Mouse (Mus musculus) left cerebral cortex, postnatal 36 days (tissue): ENCODE data around the gene Tbc1d32. TPM values are rescaled to one million over a fixed set of nuclear protein-coding genes. Genes with fewer than 3 reads are reported as not detected.
"Not testable (repeated sequence)": the region's sequence is repeated elsewhere in the genome, so short reads cannot be mapped to it uniquely, and the experiment has no call there.

Experiments used
- DNase-seq, 2 experiments: peaks; one replicate each; pipeline ENCODE4 v3.0.0; 2021 to 2022; ENCODE audit warnings: low spot score in 2 of 2, mixed read lengths in 1 of 2
- intact Hi-C: fragments of 180-260 bp; cut with DNase I; formaldehyde crosslinking; loops from one replicate; pipeline ENCODE4 v1.15.1; 2025
- total RNA-seq, 2 experiments: library from RNA; stranded (reverse); gene quantifications; 2 replicates each; pipeline ENCODE4 v1.2.3; 2021

Gene Tbc1d32
- total RNA-seq, result 1 to 10 TPM; 7.3 to 9.6 TPM

DNA sequence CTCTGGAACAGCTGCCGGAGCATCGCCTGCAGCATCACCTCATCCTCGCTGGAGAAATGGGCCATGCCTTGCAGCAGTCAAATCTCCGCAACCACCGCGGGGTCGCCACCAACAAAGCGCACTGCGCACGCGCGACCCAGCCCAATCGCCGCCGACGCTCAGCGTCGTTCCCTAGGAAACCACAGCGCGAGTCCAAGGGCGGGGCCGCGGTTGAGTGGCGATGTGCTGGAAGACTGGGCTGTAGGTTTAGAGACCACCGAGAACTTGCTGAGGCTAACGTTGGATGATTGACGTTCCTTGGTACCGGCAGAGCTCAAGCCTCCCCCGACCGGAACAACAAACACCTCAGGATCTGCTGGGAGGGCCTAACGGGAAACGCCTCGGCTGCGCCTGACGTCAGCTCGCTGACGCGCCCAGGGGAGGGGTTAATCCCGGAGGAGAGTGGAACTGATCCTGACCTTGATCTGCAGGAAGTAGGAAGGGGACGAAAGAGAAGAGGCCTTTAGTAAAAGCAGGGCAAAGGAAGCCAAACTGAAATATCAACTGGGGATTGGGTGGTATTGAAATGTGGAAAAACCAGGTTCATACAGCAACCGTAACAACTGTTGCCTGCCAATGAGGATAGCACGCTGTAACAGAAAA is at the start of gene Tbc1d32:
Gene Tbc1d32, minus strand, starts transcription at position 122 of the 642 bp plus-strand sequence.
- intact Hi-C loops, result loop anchor here (5.0 kb wide), 1 partner anchor 111 kb away; no protein-coding TSS in a partner anchor

DNA sequence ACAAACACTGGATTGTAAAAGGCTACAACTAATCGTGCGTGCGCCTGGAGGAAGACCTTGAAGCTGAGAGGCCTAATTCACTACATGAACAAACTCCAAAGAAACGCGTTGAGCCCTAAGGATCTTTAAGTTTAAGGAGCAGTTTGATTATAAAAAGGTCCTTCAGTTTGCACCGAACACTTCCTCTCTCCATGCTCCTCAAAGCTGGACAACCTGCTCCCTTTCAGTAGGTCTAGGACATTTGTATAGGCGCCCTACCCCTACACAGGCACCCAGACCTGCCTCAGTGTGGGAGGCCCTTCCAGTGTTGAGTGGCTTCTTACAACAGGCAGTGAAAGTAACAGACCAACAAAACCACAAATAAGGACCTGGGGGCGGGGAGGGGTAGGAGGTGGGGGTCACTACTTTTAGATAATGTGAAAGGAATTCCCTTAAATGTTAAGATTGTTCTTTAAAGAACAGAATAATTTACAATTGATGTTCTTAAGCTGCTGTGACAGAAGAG is 666 bp downstream of the Tbc1d32 start:
- DNase-seq, result no peak
- intact Hi-C loops, result loop anchor here (5.0 kb wide), 1 partner anchor 111 kb away; no protein-coding TSS in a partner anchor

More for the DNA sequence above, at the start of gene Tbc1d32:
- DNase-seq, result peak; percentile 92 to 94

DNA sequence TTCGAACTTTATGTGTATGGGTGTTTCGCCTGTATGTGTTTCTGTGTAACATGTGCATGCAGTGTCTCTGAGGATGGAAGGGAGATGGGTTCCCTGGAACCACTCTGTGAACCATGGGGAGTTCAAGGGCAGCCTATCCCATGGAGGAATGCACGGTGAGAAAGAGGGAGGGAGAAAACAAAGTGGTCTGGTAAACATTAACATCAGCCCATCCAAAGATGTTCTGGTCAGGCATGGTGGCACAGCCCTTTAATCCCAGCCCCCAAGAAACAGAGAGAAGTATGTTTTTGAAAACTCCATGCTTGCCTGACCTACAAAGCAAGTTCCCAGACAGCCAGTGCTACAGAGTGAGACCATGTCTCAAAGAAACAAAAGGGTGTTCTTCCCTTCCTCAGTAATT is 12.7 kb downstream of the Tbc1d32 start:
- no peak for DNase-seq
- intact Hi-C loops, result no loop called here

DNA sequence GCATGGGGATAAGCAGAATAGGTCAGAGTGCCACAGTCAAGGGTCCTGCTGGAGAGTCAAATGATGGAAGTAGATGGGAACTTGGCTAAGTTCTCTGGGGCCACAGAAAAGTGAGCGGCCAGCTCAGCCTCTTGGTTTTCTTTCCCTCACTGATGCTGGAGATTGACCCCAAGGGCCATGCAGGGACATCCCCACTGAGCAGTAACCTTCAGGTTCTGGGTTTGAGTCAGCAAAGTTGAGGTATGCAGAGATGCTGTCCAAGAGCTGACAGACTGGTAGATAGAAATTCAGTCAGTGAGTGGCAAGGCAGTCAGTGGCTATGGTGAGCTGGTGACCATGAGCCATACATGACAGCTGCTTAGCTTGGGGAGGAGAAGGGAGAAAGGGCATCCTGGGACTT is 18.1 kb downstream of the Tbc1d32 start:
- intact Hi-C loops, result no loop called here

DNA sequence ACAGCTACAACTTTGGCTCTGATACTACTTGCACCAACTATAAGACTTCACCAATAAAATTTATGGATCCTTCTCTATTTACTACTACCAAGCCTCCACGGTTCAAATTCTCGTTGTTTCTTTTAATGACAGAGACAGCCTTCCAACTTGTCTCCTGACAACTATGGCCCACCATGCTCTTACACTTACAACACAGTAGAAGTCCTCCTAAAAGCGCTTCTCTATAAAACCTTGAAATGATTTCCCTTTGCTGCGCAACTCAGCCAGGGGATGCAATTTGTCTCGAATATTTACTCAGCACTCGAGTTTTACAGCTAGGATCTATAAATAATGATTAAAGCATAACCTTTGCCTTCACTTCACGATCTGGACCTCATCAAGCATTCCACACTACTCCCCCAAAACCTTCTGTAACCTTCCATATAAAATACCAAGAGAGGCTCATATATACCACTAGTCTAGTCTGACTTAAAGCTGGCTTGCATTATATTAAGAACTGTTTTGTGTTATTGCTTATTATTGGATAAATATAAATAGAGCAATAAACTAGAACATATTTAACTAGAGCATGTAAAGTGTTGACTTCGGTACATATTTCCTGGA is 21.6 kb downstream of the Tbc1d32 start:
- intact Hi-C loops, result no loop called here
- DNase-seq, result no peak

More for the DNA sequence above, 18.1 kb downstream of the Tbc1d32 start:
- DNase-seq, result no peak

DNA sequence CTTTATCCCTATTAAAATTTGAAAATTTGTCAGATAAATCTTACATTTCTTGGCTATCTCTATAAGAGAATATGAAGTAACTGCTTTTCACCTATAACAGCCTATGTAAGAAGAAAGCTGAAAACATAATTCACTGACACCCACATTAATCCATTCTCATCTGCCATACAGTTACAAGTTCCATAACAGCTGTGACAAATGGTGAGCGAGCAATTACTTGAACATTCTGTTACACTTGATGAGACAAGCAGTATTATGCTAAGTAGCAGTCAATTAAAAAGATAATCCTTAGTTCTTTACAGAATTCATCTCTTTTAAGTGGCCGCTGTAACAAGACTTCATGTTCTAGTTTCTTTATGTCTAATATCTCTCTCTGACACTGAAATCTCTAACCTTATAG is 24.1 kb downstream of the Tbc1d32 start:
- intact Hi-C loops, result no loop called here
- no peak for DNase-seq

DNA sequence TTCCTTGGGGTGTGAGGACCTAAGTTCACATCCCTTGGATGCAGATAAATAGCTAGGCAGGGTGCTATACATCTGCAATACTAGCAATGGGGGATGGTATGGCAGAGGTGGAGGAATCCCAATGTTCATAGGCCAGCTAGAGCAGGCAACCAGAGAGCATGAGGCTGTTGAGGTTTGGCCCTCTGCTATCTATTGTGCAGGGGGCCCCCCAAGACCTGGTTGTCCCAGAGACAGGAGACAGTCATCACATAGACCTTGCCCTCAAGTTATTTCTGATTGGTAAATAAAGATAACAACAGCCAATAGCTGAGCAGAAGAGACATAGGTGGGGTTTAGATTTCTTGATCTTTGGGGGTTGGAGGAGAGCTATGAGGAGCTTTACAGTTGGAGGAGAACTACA is 28.6 kb downstream of the Tbc1d32 start:
- intact Hi-C loops, result no loop called here
- no peak for DNase-seq

DNA sequence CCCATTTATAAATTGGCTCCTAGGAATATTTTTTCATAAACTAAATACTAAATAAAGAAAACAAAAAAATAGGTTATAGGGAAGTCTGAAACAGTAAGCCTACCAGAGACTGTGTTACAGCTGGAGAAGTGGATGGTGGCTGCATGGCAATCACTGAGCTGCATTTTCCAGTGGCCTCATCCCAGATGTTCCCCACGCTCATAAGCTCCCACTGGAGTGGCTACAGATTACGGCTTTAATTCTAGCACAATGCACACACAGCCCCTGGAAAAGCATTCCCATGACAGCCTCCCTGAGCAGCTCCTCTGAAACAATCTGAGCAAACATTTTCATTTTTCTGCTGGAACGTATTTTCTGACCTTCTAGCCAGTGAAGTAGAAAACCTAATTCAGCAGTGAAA is 29.8 kb downstream of the Tbc1d32 start:
- intact Hi-C loops, result no loop called here

DNA sequence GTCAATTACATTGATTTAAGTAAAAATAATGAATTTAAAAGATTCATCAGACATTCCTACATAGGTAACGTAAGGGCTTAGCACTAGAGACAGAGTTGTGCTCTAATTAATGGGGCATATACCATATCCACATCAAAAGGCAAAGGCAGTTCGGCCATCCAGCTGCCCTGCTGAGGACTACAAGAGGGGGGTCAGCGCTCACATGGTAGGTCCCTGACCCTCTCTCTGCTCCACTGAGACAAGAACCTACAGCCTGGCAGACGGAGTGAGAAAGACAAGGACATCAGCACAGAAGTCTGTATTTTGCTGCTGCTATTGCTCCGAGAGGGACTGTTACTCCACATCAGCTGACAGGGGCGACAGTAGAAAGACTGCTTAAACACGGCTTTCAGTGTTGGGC is 34.2 kb downstream of the Tbc1d32 start:
- intact Hi-C loops, result no loop called here
- DNase-seq, result no peak

More for the DNA sequence above, 29.8 kb downstream of the Tbc1d32 start:
- no peak for DNase-seq

DNA sequence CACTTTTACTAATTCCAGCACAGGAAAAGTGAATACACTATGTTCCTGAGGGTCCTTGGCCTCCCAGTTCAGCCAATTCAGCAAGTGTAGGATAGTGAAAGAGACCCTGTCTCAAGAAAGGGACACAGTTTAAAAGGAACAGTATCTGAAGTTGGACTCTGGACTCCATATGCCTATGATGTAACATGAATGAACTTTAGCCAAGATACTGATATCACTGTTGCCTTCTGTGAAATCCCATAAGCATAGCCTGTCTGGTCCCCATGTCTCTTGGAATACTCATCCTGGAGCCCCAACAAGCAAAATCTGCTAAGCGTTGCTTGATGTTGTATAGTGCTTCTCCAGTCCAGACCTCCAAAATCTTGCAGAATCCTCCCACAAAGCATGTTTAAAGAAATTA is 46.8 kb downstream of the Tbc1d32 start:
- DNase-seq, result no peak
- intact Hi-C loops, result no loop called here

DNA sequence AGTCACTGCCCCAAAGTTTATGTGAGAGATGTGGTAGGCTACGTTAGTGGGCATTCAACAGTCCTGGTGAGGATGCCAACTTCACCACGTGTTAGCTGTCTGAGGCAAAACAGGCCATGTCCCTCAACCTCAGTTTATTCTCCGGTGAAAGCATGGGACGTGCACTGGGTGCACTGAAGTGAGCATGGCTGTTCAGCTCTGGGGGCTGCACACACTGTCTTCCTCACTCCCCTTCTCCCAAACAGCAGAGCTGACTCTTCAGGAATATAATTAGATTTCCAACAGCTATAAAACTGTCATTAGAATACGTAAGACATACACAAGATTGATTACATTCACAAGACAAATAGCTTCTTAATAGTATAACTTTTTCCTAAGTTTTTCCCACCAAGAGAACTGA is 55.3 kb downstream of the Tbc1d32 start:
- intact Hi-C loops, result no loop called here
- DNase-seq, result no peak

DNA sequence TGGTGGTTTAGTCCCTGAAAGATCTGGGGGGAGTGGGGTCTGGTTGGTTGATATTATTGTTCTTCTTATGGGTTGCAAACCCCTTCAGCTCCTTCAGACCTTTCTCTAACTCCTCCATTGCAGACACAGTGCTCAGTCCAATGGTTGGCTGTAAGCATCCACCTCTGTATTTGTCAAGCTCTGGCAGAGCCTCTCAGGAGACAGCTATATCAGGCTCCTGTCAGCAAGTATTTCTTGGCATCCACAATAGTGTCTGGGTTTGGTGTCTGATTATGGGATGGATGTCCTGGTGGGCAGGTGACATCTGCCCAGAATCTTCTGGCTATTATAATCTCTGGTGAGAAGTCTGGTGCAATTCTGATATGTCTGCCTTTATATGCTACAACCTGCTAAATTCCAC is 60.8 kb downstream of the Tbc1d32 start:
- peak in 1 of 2 experiments; percentile 11 for DNase-seq
- intact Hi-C loops, result not testable (repeated sequence)

DNA sequence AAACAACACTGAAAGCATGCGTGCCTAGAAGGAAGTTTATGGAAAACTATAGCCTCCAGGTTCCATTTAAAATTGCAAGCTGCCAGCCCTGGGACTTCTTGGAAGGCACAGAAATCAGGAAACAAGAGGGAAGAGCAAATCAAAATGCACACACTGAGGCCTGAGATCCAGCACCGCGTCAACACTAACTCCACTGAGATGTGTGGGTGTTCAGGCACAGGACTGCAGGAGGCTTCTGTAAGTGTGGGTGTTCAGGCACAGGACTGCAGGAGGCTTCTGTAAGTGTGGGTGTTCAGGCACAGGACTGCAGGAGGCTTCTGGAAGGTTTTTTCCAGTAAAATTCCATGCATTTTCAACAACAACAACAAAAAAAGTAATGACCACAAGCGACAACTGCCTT is 62.7 kb downstream of the Tbc1d32 start:
- DNase-seq, result peak; percentile 24 to 30
- intact Hi-C loops, result no loop called here

DNA sequence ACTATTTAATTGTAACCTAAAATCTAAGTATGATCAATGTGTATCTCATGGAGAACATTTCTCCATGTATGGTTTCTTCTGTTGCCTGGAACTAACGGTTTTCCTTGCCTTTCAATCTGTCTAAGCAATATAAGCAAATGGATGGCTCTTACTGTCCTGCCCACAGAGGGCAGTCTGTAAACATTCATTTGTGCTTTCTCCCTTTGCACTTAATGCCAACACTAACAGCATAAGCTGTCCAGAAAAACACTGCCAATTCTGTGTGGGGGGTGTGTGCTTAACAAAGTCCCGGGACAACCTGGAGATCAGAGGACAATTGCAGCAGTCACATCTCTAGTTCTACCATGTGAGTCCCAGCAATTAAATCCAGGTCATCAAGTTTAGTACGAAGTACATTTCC is 64.1 kb downstream of the Tbc1d32 start:
- DNase-seq, result no peak
- intact Hi-C loops, result no loop called here

DNA sequence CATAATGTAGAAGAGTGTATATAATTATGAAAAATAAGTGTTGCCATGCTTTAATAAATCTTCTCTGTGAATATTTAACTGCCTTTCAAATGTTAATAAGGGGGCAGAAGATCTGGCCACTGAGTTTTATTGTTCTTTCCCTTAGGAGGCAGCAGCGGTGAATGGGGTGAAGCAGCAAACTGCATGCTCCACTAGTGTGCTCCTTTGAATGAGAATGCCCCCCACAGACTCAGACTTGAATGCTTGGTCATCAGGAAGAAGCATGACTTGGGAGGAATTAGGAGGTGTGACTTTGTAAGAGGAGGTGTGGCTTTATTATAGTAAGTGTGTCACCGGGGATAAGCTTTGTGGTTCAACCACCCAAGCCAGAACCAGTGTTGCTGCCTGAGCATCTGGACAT is 69.7 kb downstream of the Tbc1d32 start:
- DNase-seq, result no peak
- intact Hi-C loops, result no loop called here

DNA sequence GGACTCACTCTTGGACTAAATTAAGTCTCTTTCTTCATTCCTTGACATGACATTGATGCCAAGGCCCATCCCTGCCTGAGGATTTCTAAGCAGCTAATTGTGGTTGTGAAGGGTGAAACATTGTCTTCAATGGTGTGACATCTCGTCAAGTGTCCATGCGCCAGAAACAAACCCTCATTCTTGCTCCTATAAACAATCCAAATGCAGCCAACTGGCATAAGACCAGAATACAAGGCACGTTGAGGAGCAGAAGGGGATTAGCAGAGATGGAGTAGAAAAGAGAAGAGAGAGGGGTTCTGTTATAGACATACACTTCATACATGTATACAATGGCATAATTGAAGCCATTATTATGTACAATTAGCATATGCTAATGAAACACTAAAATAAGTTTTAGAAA is 70.3 kb downstream of the Tbc1d32 start:
- DNase-seq, result no peak
- intact Hi-C loops, result no loop called here

DNA sequence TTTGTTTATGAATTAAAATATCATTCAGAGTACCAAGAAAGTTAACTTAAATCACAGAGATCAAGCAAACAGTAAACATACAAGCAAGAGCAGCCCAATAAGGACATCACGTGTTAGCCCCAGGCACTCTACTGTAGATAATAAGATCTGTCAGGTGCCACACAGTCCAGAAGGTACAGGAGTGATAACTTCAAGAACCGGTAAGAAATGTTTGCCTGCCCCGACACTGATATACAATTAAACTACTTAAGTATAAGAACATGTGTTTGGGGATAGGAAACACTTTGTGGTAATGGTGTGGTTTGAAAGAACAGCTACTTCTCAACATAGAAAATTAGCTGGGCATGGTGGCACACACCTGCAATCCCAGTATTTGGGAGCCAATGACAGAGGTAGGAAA is 71.5 kb downstream of the Tbc1d32 start:
- intact Hi-C loops, result no loop called here
- DNase-seq, result no peak

DNA sequence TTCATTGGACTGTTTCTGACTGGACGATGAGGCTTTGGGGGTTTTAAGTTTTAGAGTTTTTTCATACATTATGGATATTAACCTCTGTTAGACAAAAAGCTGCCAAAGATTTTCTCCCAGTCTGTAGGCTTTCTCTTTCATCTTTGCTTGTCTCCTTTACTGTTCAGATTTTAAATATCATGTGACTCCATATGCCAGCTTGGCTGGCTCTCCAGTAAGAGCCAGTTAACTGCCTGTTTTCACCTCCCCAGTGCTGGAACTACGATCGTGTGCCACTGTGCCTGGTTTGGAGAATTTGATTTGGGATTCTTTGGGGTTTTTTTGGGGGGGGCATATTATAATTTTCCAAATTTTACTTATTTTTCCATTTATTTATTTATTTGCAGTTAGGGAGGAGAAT is 79.6 kb downstream of the Tbc1d32 start:
- intact Hi-C loops, result no loop called here
- no peak for DNase-seq

DNA sequence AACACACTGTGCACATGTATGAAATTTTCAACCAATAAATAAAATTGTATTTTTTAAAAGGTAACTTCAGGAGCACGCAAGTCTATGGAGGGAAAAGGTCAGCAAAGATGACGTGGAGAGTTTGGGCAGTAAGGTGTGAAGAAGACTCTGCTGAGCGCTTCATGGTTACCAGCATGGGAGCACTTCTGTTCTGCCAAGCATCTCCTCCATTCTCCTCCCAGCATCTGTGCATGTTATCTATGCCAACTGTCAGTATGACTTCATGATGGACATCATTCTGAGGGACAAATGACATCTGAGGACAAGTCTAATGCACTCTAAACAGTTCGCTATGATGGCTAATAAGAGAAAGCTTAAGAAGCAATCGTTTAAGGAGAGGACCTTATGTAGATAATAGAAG is 91.3 kb downstream of the Tbc1d32 start:
- DNase-seq, result no peak
- intact Hi-C loops, result no loop called here

DNA sequence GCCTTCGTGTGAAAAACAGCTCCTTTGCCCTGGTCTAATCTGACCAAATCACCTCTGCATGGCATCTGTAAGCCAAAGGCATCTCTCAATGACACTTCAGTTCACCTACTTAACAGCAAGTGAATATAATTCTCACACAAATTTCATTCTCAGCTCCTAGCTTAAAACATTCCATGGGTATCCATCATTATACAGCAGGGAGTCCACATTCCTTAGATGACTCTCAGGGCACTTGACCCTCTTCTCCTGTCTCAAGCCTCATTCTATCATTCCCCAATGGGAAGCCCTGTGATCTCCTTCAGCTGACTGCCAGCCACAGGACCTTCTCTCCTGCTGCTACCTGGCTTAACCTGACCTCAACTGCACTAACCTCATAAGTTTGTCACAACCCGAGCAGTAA is 98.8 kb downstream of the Tbc1d32 start:
- DNase-seq, result no peak
- intact Hi-C loops, result no loop called here

DNA sequence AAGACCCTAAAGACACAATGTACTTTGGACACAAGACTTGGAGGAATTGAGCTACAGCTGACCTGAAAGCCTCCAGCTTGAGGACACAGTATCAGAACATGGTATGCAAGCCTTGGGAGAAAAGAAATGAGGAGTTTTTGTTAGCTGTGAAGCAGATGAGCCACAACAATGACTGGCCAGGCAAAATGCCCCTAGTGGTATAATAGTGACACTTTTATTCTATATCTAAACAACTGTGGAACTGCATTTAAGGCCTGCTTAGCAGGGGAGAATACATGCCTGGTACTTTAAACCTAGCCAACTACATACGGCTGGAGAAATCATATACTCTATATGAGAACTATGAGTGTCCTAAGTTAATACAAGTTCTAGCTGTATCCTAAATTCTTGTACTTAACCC is 101.5 kb downstream of the Tbc1d32 start:
- DNase-seq, result no peak
- intact Hi-C loops, result no loop called here
